Mouse (Mus musculus): Measurements from ENCODE around the gene Fanci. TPM values are rescaled to one million over a fixed set of nuclear protein-coding genes. Genes with fewer than 3 reads are reported as not detected.

The Fanci gene
- total and polyA plus RNA-seq, 3 experiments, result 14.9 to 25.0 (median 20.0) TPM

- peak overlapping the region; percentile 84 for H3K4me2 ChIP-seq (ENCODE audit: insufficient read depth, low read depth, poor library complexity, severe bottlenecking)
- no peak overlapping the region for H3K27ac ChIP-seq (ENCODE audit: insufficient read depth, low read depth)
- TF ChIP-seq SMC3 (IDR thresholded peaks at IDR 0.05; ENCODE audit: low read depth, low read length) (peak; percentile 86), MYC (IDR thresholded peaks at IDR 0.05; ENCODE audit: low read depth, low read length) (no peak), CTCF (conservative IDR thresholded peaks at IDR 0.05 in 1 of 2, IDR thresholded peaks at IDR 0.05 in 1 of 2; ENCODE audit: low read depth in 2 of 2, low read length in 2 of 2) (peak; percentile 66 to 97), RAD21 (IDR thresholded peaks at IDR 0.05; ENCODE audit: low read depth, low read length) (peak; percentile 89)
- no peaks in the 10 kb centered on the region for H3K79me2 ChIP-seq (replicated peaks; ENCODE audit: control insufficient read depth, extremely low read depth, insufficient read depth, poor library complexity, severe bottlenecking)
- no peak overlapping the region for H3K4me3 ChIP-seq (replicated peaks in 1 of 3; ENCODE audit: low read depth in 2 of 3, low read length in 2 of 3, poor library complexity in 1 of 3)
- peaks cover 10% of the 10 kb centered on the region for H3K9me3 ChIP-seq (replicated peaks; ENCODE audit: low read length)
- peaks cover 80% of the 10 kb centered on the region for H3K27me3 ChIP-seq (replicated peaks)
- in situ Hi-C loops (cut with MboI; ENCODE audit: low pct_ligation_motif_present, low pct_unique_long_range_greater_than_20kb, low sequenced_read_pairs) (loop anchor here (5.0 to 10.0 kb wide), 3 partner anchors 51 to 229 kb away; no protein-coding TSS in a partner anchor), dilution Hi-C loops (cut with MboI; ENCODE audit: extremely low pct_ligation_motif_present, extremely low pct_unique_long_range_greater_than_20kb, low sequenced_read_pairs) (no loop called here)
- DNase-seq (ENCODE audit: extremely low read depth), result peak; percentile 71
- no peak overlapping the region for H3K9ac ChIP-seq (ENCODE audit: insufficient read depth, low read depth)
- no peaks in the 10 kb centered on the region for H3K36me3 ChIP-seq (replicated peaks in 1 of 2; ENCODE audit: control insufficient read depth in 1 of 2, insufficient read depth in 1 of 2, low read length in 1 of 2)
- H3K4me1 ChIP-seq (ENCODE audit: control insufficient read depth in 1 of 2, insufficient read depth in 2 of 2), result peaks cover 0 to 3% of the 10 kb centered on the region in 2 experiments; a peak in 1 of 4 replicates
Measured at GRCm38 (mm10) chr7:79495988-79496815, 104.5 kb downstream of the Fanci start.

- dilution Hi-C loops (cut with MboI; ENCODE audit: extremely low pct_ligation_motif_present, extremely low pct_unique_long_range_greater_than_20kb, low sequenced_read_pairs), result no loop called here
- H3K36me3 ChIP-seq (replicated peaks in 1 of 2; ENCODE audit: control insufficient read depth in 1 of 2, insufficient read depth in 1 of 2, low read length in 1 of 2), result no peaks in the 10 kb centered on the region
Measured at GRCm38 (mm10) chr7:79496816-79497328, 105.1 kb downstream of the Fanci start.

GRCm38 (mm10) chr7:79497701-79498115, 106.0 kb downstream of the Fanci start:
- dilution Hi-C loops (cut with MboI; ENCODE audit: extremely low pct_ligation_motif_present, extremely low pct_unique_long_range_greater_than_20kb, low sequenced_read_pairs) (no loop called here), in situ Hi-C loops (cut with MboI; ENCODE audit: low pct_ligation_motif_present, low pct_unique_long_range_greater_than_20kb, low sequenced_read_pairs) (loop anchor here (5.0 to 10.0 kb wide), 3 partner anchors 50 to 227 kb away; no protein-coding TSS in a partner anchor)
- Histone ChIP-seq H3K9me3 (replicated peaks; ENCODE audit: low read length) (peaks cover 7% of the 10 kb centered on the region), H3K9ac (ENCODE audit: insufficient read depth, low read depth) (no peak overlapping the region), H3K36me3 (replicated peaks in 1 of 2; ENCODE audit: control insufficient read depth in 1 of 2, insufficient read depth in 1 of 2, low read length in 1 of 2) (no peaks in the 10 kb centered on the region), H3K27ac (ENCODE audit: insufficient read depth, low read depth) (no peak overlapping the region), H3K79me2 (replicated peaks; ENCODE audit: control insufficient read depth, extremely low read depth, insufficient read depth, poor library complexity, severe bottlenecking) (no peaks in the 10 kb centered on the region), H3K27me3 (replicated peaks) (peaks cover 84% of the 10 kb centered on the region), H3K4me3 (replicated peaks in 1 of 3; ENCODE audit: low read depth in 2 of 3, low read length in 2 of 3, poor library complexity in 1 of 3) (no peak overlapping the region), H3K4me2 (ENCODE audit: insufficient read depth, low read depth, poor library complexity, severe bottlenecking) (no peak overlapping the region), H3K4me1 (ENCODE audit: control insufficient read depth in 1 of 2, insufficient read depth in 2 of 2) (peaks cover 0 to 3% of the 10 kb centered on the region in 2 experiments; a peak in 1 of 4 replicates)
- DNase-seq (ENCODE audit: extremely low read depth), result no peak
- TF ChIP-seq USF2 (conservative IDR thresholded peaks at IDR 0.05; ENCODE audit: low read depth, low read length) (no peak), ELF1 (IDR thresholded peaks at IDR 0.05; ENCODE audit: low read depth, low read length) (no peak), UBTF (IDR thresholded peaks at IDR 0.05; ENCODE audit: low read depth, low read length) (no peak), MXI1 (IDR thresholded peaks at IDR 0.05; ENCODE audit: low read depth, low read length) (no peak), RAD21 (IDR thresholded peaks at IDR 0.05; ENCODE audit: low read depth, low read length) (no peak), TBP (conservative IDR thresholded peaks at IDR 0.05; ENCODE audit: low read depth, low read length) (no peak), JUND (conservative IDR thresholded peaks at IDR 0.05; ENCODE audit: low read depth, low read length) (no peak), ZMIZ1 (IDR thresholded peaks at IDR 0.05; ENCODE audit: low read depth, low read length) (no peak), TCF12 (IDR thresholded peaks at IDR 0.05; ENCODE audit: low read depth, low read length) (no peak), CHD2 (IDR thresholded peaks at IDR 0.05; ENCODE audit: low read length) (no peak), MYC (IDR thresholded peaks at IDR 0.05; ENCODE audit: low read depth, low read length) (no peak), E2F4 (IDR thresholded peaks at IDR 0.05; ENCODE audit: insufficient replicate concordance, low read depth, low read length) (no peak), NRF1 (IDR thresholded peaks at IDR 0.05; ENCODE audit: low read depth, low read length) (no peak), PAX5 (IDR thresholded peaks at IDR 0.05; ENCODE audit: low read length) (no peak), MAX (IDR thresholded peaks at IDR 0.05; ENCODE audit: low read length) (no peak), EP300 (IDR thresholded peaks at IDR 0.05; ENCODE audit: low read length) (no peak), IRF4 (IDR thresholded peaks at IDR 0.05; ENCODE audit: low read depth, low read length) (no peak), MAZ (IDR thresholded peaks at IDR 0.05; ENCODE audit: low read depth, low read length) (no peak)

More at GRCm38 (mm10) chr7:79496816-79497328, 105.1 kb downstream of the Fanci start:
- H3K27ac ChIP-seq (ENCODE audit: insufficient read depth, low read depth), result no peak overlapping the region
- peaks cover 0 to 3% of the 10 kb centered on the region in 2 experiments; a peak in 1 of 4 replicates for H3K4me1 ChIP-seq (ENCODE audit: control insufficient read depth in 1 of 2, insufficient read depth in 2 of 2)
- no peak overlapping the region for H3K4me3 ChIP-seq (replicated peaks in 1 of 3; ENCODE audit: low read depth in 2 of 3, low read length in 2 of 3, poor library complexity in 1 of 3)
- H3K4me2 ChIP-seq (ENCODE audit: insufficient read depth, low read depth, poor library complexity, severe bottlenecking), result 0 out of 2 replicates have a peak overlapping the region, but pooled peaks have one; percentile 84
- DNase-seq (ENCODE audit: extremely low read depth), result no peak
- in situ Hi-C loops (cut with MboI; ENCODE audit: low pct_ligation_motif_present, low pct_unique_long_range_greater_than_20kb, low sequenced_read_pairs), result loop anchor here (5.0 to 10.0 kb wide), 3 partner anchors 50 to 228 kb away; no protein-coding TSS in a partner anchor
- H3K79me2 ChIP-seq (replicated peaks; ENCODE audit: control insufficient read depth, extremely low read depth, insufficient read depth, poor library complexity, severe bottlenecking), result no peaks in the 10 kb centered on the region
- peaks cover 10% of the 10 kb centered on the region for H3K9me3 ChIP-seq (replicated peaks; ENCODE audit: low read length)
- TF ChIP-seq PAX5 (IDR thresholded peaks at IDR 0.05; ENCODE audit: low read length) (no peak), TBP (conservative IDR thresholded peaks at IDR 0.05; ENCODE audit: low read depth, low read length) (no peak), MAX (IDR thresholded peaks at IDR 0.05; ENCODE audit: low read length) (no peak), MYC (IDR thresholded peaks at IDR 0.05; ENCODE audit: low read depth, low read length) (no peak), USF1 (IDR thresholded peaks at IDR 0.05; ENCODE audit: low read depth, low read length) (no peak), ZMIZ1 (IDR thresholded peaks at IDR 0.05; ENCODE audit: low read depth, low read length) (no peak), GABPA (IDR thresholded peaks at IDR 0.05; ENCODE audit: insufficient replicate concordance, low read depth, low read length) (no peak), CHD2 (IDR thresholded peaks at IDR 0.05; ENCODE audit: low read length) (no peak), MXI1 (IDR thresholded peaks at IDR 0.05; ENCODE audit: low read depth, low read length) (no peak)
- no peak overlapping the region for H3K9ac ChIP-seq (ENCODE audit: insufficient read depth, low read depth)
- H3K27me3 ChIP-seq (replicated peaks), result peaks cover 84% of the 10 kb centered on the region
